Mouse (Mus musculus): ENCODE measurements around the gene Zfp239.

DNA sequence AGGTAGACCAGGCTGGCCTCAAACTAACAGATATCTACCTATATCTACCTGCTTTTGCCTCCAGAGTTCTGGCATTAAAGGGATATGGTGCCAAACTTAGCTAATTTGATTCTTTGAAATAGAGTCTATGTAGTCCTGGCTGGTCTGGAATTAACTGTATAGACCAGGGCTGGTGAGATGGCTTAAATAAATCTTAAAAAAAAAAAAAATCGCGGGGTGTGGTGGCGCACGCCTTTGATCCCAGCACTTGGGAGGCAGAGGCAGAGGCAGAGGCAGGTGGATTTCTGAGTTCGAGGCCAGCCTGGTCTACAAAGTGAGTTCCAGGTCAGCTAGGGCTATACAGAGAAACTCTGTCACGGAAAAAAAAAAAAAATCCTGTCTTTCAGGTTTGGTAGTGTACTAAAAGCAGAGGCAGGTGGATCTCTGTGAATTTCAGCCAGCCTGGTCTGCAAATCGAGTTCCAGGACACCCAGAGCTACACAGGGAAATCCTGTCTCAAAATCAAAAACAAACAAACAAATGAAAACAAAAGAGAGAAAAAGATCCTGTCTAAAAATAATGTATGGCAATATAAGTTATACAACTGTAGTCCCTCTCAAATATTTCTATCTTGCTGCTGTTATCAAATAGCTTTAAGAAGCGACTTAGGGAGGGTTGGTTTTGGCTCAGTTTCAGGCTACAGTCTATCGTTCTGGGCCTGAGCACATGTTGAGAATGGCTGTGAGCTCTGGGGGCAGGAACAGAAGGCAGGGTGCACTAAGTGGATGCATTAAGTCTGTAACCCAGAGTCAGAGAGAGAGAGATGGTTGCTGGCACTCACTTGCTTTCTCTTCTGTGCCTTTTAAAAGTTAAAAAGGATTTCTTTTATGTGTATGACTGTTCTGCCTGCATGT is 39.9 kb downstream of the Zfp239 start:
- no peak for TF ChIP-seq USF1 (IDR thresholded peaks at IDR 0.05; ENCODE audit: low read depth, low read length)
- no peak for TF ChIP-seq E2F4 (IDR thresholded peaks at IDR 0.05; ENCODE audit: borderline replicate concordance, low read depth, low read length)
- TF ChIP-seq CHD2 (IDR thresholded peaks at IDR 0.05; ENCODE audit: low read length): no peak; the same call in 1 of the 2 replicates
- peak in 1 of 2 experiments; percentile 66; a peak in 2 of 4 replicates for TF ChIP-seq POLR2A (IDR thresholded peaks at IDR 0.05; ENCODE audit: control insufficient read depth in 1 of 2, insufficient read depth in 1 of 2, low read depth in 1 of 2, low read length in 2 of 2, poor library complexity in 1 of 2)
- no peak for TF ChIP-seq NRF1 (IDR thresholded peaks at IDR 0.05; ENCODE audit: insufficient read depth, low read depth, low read length, poor library complexity, severe bottlenecking)
- no peak for TF ChIP-seq CTCF (IDR thresholded peaks at IDR 0.05 in 2 of 3, conservative IDR thresholded peaks at IDR 0.05 in 1 of 3; ENCODE audit: control insufficient read depth in 1 of 3, insufficient read depth in 1 of 3, low read depth in 2 of 3, low read length in 3 of 3, poor library complexity in 1 of 3, severe bottlenecking in 1 of 3)
- peak; percentile 93 for TF ChIP-seq MAX (IDR thresholded peaks at IDR 0.05; ENCODE audit: low read length)
